Mouse (Mus musculus) erythroblast, embryonic 14.5 days (primary cell): ENCODE results near the gene Tfrc.

Source experiments
- GATA1 ChIP-seq: IDR thresholded peaks from 2 replicates; pipeline ENCODE4 v1.6.1; 2012; ENCODE audit warnings: low read length, inconsistent platforms, mixed read lengths
- TAL1 ChIP-seq: IDR thresholded peaks from 3 replicates; pipeline ENCODE4 v1.6.1; 2012; ENCODE audit warnings: low read length, inconsistent platforms, mixed read lengths

GRCm38 (mm10) chr16:32654071-32654733 lies 45.5 kb downstream of the Tfrc start:
- TF ChIP-seq TAL1: no peak
- no peak for TF ChIP-seq GATA1
